Mouse (Mus musculus): ENCODE results near the gene Col27a1. TPM values are rescaled to one million over a fixed set of nuclear protein-coding genes. Genes with fewer than 3 reads are reported as not detected.

Col27a1 gene
- polyA plus RNA-seq, 1 experiment from 2014 or later = 2.8 TPM

- Histone ChIP-seq H3K9me3 (ENCODE audit: low read length) (no peaks in the 10 kb centered on the region), H3K4me3 (ENCODE audit: low read depth, low read length) (no peak overlapping the region), H3K4me2 (ENCODE audit: low read depth, low read length) (no peak overlapping the region), H3K9ac (replicated peaks) (no peak overlapping the region), H3K27ac (ENCODE audit: low read depth) (no peak overlapping the region), H3K4me1 (ENCODE audit: insufficient read depth) (peaks cover 12% of the 10 kb centered on the region), H3K36me3 (replicated peaks; ENCODE audit: insufficient read depth, low read length) (0 out of 2 replicates have a peak, but pooled peaks cover 3% of the 10 kb centered on the region), H3K27me3 (ENCODE audit: insufficient read depth, low read length) (peaks cover 10% of the 10 kb centered on the region)
- TF ChIP-seq EP300 (IDR thresholded peaks at IDR 0.05; ENCODE audit: low read depth) (no peak), CTCF (IDR thresholded peaks at IDR 0.05; ENCODE audit: low read depth) (no peak)
- ATAC-seq (no peak), DNase-seq (no peak)
- 63% methylated on average over 6 of the region's 6 CpGs for WGBS (ENCODE audit: insufficient replicate concordance)
Observed at GRCm38 (mm10) chr4:63219635-63220034, 5.8 kb downstream of the Col27a1 start.

GRCm38 (mm10) chr4:63221096-63221958, 7.5 kb downstream of the Col27a1 start:
- Histone ChIP-seq H3K4me2 (ENCODE audit: low read depth, low read length) (no peak overlapping the region), H3K9me3 (ENCODE audit: low read length) (no peaks in the 10 kb centered on the region), H3K27ac (ENCODE audit: low read depth) (no peak overlapping the region), H3K4me3 (ENCODE audit: low read depth, low read length) (no peak overlapping the region), H3K4me1 (ENCODE audit: insufficient read depth) (peaks cover 7% of the 10 kb centered on the region; the same call in 1 of the 2 replicates), H3K9ac (replicated peaks) (no peak overlapping the region), H3K36me3 (replicated peaks; ENCODE audit: insufficient read depth, low read length) (0 out of 2 replicates have a peak, but pooled peaks cover 3% of the 10 kb centered on the region), H3K27me3 (ENCODE audit: insufficient read depth, low read length) (peaks cover 2% of the 10 kb centered on the region; the same call in 1 of the 2 replicates)
- ATAC-seq = no peak
- 80% methylated on average over 15 of the region's 15 CpGs for WGBS (ENCODE audit: insufficient replicate concordance)
- TF ChIP-seq CTCF (IDR thresholded peaks at IDR 0.05; ENCODE audit: low read depth) (no peak), EP300 (IDR thresholded peaks at IDR 0.05; ENCODE audit: low read depth) (no peak)
- DNase-seq = no peak

- Histone ChIP-seq H3K27ac (ENCODE audit: low read depth) (no peak overlapping the region), H3K36me3 (replicated peaks; ENCODE audit: insufficient read depth, low read length) (0 out of 2 replicates have a peak, but pooled peaks cover 3% of the 10 kb centered on the region), H3K9me3 (ENCODE audit: low read length) (no peaks in the 10 kb centered on the region), H3K27me3 (ENCODE audit: insufficient read depth, low read length) (no peaks in the 10 kb centered on the region), H3K9ac (replicated peaks) (no peak overlapping the region), H3K4me1 (ENCODE audit: insufficient read depth) (no peaks in the 10 kb centered on the region), H3K4me2 (ENCODE audit: low read depth, low read length) (no peak overlapping the region), H3K4me3 (ENCODE audit: low read depth, low read length) (no peak overlapping the region)
- TF ChIP-seq EP300 (IDR thresholded peaks at IDR 0.05; ENCODE audit: low read depth) = no peak
- TF ChIP-seq CTCF (IDR thresholded peaks at IDR 0.05; ENCODE audit: low read depth) = no peak
- DNase-seq = no peak
- WGBS (ENCODE audit: insufficient replicate concordance) = 79% methylated on average over 8 of the region's 8 CpGs
- no peak for ATAC-seq
Observed at GRCm38 (mm10) chr4:63222246-63222645, 8.4 kb downstream of the Col27a1 start.

GRCm38 (mm10) chr4:63225373-63225772, 11.6 kb downstream of the Col27a1 start:
- 73% methylated on average over 10 of the region's 10 CpGs for WGBS (ENCODE audit: insufficient replicate concordance)
- H3K27ac ChIP-seq (ENCODE audit: low read depth) = no peak overlapping the region
- no peak for ATAC-seq
- DNase-seq = no peak
- no peaks in the 10 kb centered on the region for H3K9me3 ChIP-seq (ENCODE audit: low read length)
- H3K4me1 ChIP-seq (ENCODE audit: insufficient read depth) = no peaks in the 10 kb centered on the region
- no peak overlapping the region for H3K9ac ChIP-seq (replicated peaks)
- H3K27me3 ChIP-seq (ENCODE audit: insufficient read depth, low read length) = no peaks in the 10 kb centered on the region
- 0 out of 2 replicates have a peak, but pooled peaks cover 3% of the 10 kb centered on the region for H3K36me3 ChIP-seq (replicated peaks; ENCODE audit: insufficient read depth, low read length)
- TF ChIP-seq CTCF (IDR thresholded peaks at IDR 0.05; ENCODE audit: low read depth) (no peak), EP300 (IDR thresholded peaks at IDR 0.05; ENCODE audit: low read depth) (no peak)
- no peak overlapping the region for H3K4me2 ChIP-seq (ENCODE audit: low read depth, low read length)
- H3K4me3 ChIP-seq (ENCODE audit: low read depth, low read length) = no peak overlapping the region

GRCm38 (mm10) chr4:63226164-63226882, 12.5 kb downstream of the Col27a1 start:
- Histone ChIP-seq H3K9me3 (ENCODE audit: low read length) (no peaks in the 10 kb centered on the region), H3K27me3 (ENCODE audit: insufficient read depth, low read length) (no peaks in the 10 kb centered on the region), H3K36me3 (replicated peaks; ENCODE audit: insufficient read depth, low read length) (no peaks in the 10 kb centered on the region), H3K4me1 (ENCODE audit: insufficient read depth) (peaks cover 5% of the 10 kb centered on the region; the same call in 1 of the 2 replicates), H3K4me2 (ENCODE audit: low read depth, low read length) (no peak overlapping the region), H3K27ac (ENCODE audit: low read depth) (no peak overlapping the region), H3K4me3 (ENCODE audit: low read depth, low read length) (no peak overlapping the region), H3K9ac (replicated peaks) (no peak overlapping the region)
- no peak for ATAC-seq
- TF ChIP-seq EP300 (IDR thresholded peaks at IDR 0.05; ENCODE audit: low read depth) = no peak
- WGBS (ENCODE audit: insufficient replicate concordance) = 73% methylated on average over 8 of the region's 8 CpGs
- DNase-seq = no peak

- 73% methylated on average over 6 of the region's 6 CpGs for WGBS (ENCODE audit: insufficient replicate concordance)
- DNase-seq = no peak
Observed at GRCm38 (mm10) chr4:63226883-63227235, 13.1 kb downstream of the Col27a1 start.

More at GRCm38 (mm10) chr4:63226883-63227235, 13.1 kb downstream of the Col27a1 start:
- Histone ChIP-seq H3K9ac (replicated peaks) (no peak overlapping the region), H3K27ac (ENCODE audit: low read depth) (no peak overlapping the region), H3K4me1 (ENCODE audit: insufficient read depth) (peaks cover 7% of the 10 kb centered on the region), H3K36me3 (replicated peaks; ENCODE audit: insufficient read depth, low read length) (no peaks in the 10 kb centered on the region), H3K27me3 (ENCODE audit: insufficient read depth, low read length) (no peaks in the 10 kb centered on the region), H3K9me3 (ENCODE audit: low read length) (no peaks in the 10 kb centered on the region), H3K4me3 (ENCODE audit: low read depth, low read length) (no peak overlapping the region), H3K4me2 (ENCODE audit: low read depth, low read length) (no peak overlapping the region)
- no peak for ATAC-seq
- TF ChIP-seq EP300 (IDR thresholded peaks at IDR 0.05; ENCODE audit: low read depth) = no peak
- no peak for TF ChIP-seq CTCF (IDR thresholded peaks at IDR 0.05; ENCODE audit: low read depth)

Data from liver, postnatal 0 days (tissue).